Mouse (Mus musculus) intestine, postnatal 0 days (tissue): Measurements from ENCODE around the gene Zmpste24. TPM values are rescaled to one million over a fixed set of nuclear protein-coding genes. Genes with fewer than 3 reads are reported as not detected.

Experiments
- ATAC-seq: fragments of 200-750 bp; cut with Nextera tagmentation; 2 replicates; pipeline ENCODE4 v1.8.0; 2017; ENCODE audit warnings: mild to moderate bottlenecking, moderate TSS enrichment, moderate library complexity
- H3K27ac ChIP-seq: fragments of 300-500 bp; sonication (generic); 2 replicates; pipeline ENCODE4 v1.5.1; 2014; ENCODE audit warnings: mild to moderate bottlenecking, low read depth, low read length, moderate library complexity
- H3K27me3 ChIP-seq: fragments of 300-500 bp; sonication (generic); replicated peaks from 2 replicates; pipeline ENCODE4 v1.6.1; 2014; ENCODE audit warnings: low read length, mixed read lengths; ENCODE audit not compliant: control insufficient read depth, insufficient read depth
- H3K36me3 ChIP-seq: fragments of 300-500 bp; sonication (generic); 2 replicates; pipeline ENCODE4 v1.6.1; 2014; ENCODE audit warnings: mild to moderate bottlenecking, moderate library complexity; ENCODE audit not compliant: control insufficient read depth, insufficient read depth
- H3K4me1 ChIP-seq: fragments of 300-500 bp; sonication (generic); replicated peaks from 2 replicates; pipeline ENCODE4 v1.6.1; 2014; ENCODE audit warnings: antibody characterized with exemption, low read length, mixed read lengths; ENCODE audit not compliant: control insufficient read depth, insufficient read depth
- H3K4me2 ChIP-seq: fragments of 300-500 bp; sonication (generic); replicated peaks from 2 replicates; pipeline ENCODE4 v1.6.1; 2014; ENCODE audit warnings: low read depth, mild to moderate bottlenecking, moderate library complexity
- H3K4me3 ChIP-seq: fragments of 300-500 bp; sonication (generic); 2 replicates; pipeline ENCODE4 v1.5.1; 2014; ENCODE audit warnings: low read depth, low read length
- H3K9ac ChIP-seq: fragments of 300-500 bp; sonication (generic); 2 replicates; pipeline ENCODE4 v1.6.1; 2014; ENCODE audit warnings: mild to moderate bottlenecking, low read depth, low read length
- H3K9me3 ChIP-seq: fragments of 300-500 bp; sonication (generic); 2 replicates; pipeline ENCODE4 v1.6.1; 2016; ENCODE audit warnings: mixed run types; ENCODE audit not compliant: control insufficient read depth
- CTCF ChIP-seq: sonication (generic); IDR thresholded peaks from 2 replicates; pipeline ENCODE4 v1.5.1; 2016; ENCODE audit warnings: low read depth, mild to moderate bottlenecking, control low read depth, antibody characterized with exemption, moderate library complexity
- WGBS: fragments of 180-500 bp; shearing (Covaris S2); extraction: QIAGEN DNeasy Blood & Tissue Kit; methylation state at CpG from one replicate; pipeline ENCODE4 v1.1.7; 2014; 5-methylcytosine and 5-hydroxymethylcytosine counted together
- polyA plus RNA-seq: library from polyadenylated mRNA; unstranded; fragments of >200 nt; fragmentation: Nextera tagmentation; extraction: Ambion mirVana; gene quantifications from 2 replicates; pipeline ENCODE4 v1.2.1, GENCODE M21; 2015

Gene Zmpste24
- polyA plus RNA-seq, 1 experiment from 2014 or later, result 22.9 TPM

DNA sequence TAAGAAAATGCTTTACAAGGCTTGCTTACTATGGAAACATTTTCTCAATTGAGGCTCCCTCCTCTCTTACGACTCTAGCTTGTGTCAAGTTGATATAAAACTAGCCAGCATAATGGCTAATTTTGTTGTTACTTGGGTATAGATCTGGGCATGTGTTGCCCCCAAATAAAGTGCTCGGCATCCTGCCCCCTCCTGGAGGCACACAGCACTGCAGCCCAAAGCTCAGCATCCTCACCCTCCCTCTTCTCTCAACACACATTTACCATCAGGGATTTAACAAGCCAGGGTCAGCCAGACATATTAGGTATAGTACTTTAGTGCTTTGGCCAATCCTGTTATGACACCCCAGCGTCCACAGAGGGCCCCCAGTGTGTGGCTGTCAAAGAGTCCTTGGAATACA lies 41.7 kb downstream of the Zmpste24 start:
- 45% methylated on average over 3 of the region's 3 CpGs for WGBS
- no peak for ATAC-seq
- H3K9ac ChIP-seq, result no peak overlapping the region
- H3K4me1 ChIP-seq, result no peaks in the 10 kb centered on the region
- H3K27me3 ChIP-seq, result no peaks in the 10 kb centered on the region
- no peak overlapping the region for H3K4me3 ChIP-seq
- TF ChIP-seq CTCF, result peak; percentile 67
- peaks cover 13% of the 10 kb centered on the region; the same call in 1 of the 2 replicates for H3K36me3 ChIP-seq
- H3K9me3 ChIP-seq, result no peaks in the 10 kb centered on the region
- no peak overlapping the region for H3K4me2 ChIP-seq
- H3K27ac ChIP-seq, result no peak overlapping the region

DNA sequence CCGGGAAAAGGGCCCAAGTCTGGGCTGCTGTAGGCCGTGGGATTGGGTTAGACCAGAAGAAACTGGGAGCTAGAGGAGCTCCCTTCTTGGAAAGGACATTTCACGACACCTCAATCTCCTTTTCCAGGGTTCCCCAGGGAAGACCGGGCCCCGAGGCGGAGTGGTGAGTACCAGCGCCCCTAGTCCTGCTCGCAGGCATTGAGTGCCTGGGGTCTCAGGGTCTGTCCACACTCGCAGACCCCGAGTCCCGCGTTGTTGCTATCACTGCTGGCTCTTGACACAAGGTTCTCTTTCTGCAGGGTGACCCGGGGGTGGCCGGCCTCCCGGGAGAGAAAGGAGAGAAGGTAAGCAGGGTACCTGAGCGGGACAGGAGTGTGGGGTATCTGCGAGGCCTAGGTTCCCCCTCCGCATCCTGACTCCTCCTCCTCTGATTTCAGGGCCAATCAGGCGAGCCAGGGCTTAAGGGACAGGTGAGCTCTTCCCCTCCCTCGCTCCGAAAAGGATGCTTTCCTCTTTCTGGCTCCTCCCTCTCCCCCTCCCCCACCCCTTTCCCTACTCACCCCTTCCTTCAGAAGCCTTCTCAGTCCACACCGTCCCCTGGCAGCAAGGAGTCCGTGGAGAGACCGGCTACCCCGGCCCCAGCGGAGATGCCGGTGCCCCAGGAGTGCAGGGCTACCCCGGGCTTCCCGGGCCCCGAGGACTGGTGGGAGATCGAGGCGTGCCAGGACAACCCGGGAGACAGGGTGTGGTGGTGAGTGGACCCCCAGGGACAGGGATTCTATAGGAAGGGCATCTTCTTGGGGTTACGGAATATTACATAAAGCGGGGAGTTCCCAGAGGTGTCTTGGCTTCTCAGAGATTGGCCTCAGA lies 45.4 kb downstream of the Zmpste24 start:
- Histone ChIP-seq H3K9ac (no peak overlapping the region), H3K36me3 (no peaks in the 10 kb centered on the region), H3K4me1 (no peaks in the 10 kb centered on the region), H3K9me3 (no peaks in the 10 kb centered on the region), H3K27me3 (no peaks in the 10 kb centered on the region), H3K4me3 (no peak overlapping the region), H3K4me2 (no peak overlapping the region), H3K27ac (no peak overlapping the region)
- 20% methylated on average over 35 of the region's 35 CpGs for WGBS
- no peak for ATAC-seq
- no peak for TF ChIP-seq CTCF

DNA sequence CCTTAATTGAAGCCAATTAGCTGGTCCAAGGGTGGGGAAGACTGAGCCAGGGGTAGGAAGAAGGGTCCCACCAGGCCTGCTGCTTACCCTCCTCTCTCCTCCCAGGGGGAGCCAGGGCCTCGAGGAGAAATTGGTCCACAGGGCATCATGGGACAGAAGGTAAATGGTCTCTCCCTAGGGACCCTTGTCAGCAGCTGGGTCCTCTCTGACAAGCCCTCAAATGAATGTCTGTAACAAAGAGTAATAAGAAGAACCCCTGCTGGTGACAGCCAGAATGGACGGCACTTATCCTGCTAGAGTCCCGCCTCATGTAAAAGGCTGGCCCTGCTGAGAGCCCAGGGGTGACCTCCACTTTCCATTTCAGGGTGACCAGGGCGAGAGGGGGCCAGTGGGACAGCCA lies 46.2 kb downstream of the Zmpste24 start:
- 50% methylated on average over 4 of the region's 4 CpGs for WGBS

DNA sequence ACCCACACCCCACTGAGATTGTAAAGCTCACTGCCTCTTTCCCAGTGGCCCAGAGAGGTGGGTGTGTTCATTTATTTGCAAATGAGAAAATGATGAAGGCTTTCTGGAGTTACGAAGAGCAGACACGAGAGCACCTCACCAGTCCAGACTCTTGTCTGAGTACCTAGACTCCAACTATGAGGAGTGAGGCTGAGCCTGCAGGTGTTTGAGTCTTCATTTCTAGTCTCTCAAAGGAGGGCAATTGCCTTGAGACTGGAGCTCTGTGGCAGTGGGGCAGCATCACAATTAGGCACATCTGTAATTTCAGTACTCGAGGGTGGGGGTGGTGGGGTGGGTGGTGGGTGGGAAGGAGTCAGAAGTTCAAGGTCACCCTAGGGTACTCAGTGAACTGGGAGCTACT lies 55.1 kb downstream of the Zmpste24 start:
- TF ChIP-seq CTCF, result no peak
- ATAC-seq, result no peak
- Histone ChIP-seq H3K27me3 (peaks cover 21% of the 10 kb centered on the region; the same call in 1 of the 2 replicates), H3K4me2 (no peak overlapping the region), H3K4me1 (no peaks in the 10 kb centered on the region), H3K27ac (no peak overlapping the region), H3K36me3 (no peaks in the 10 kb centered on the region), H3K4me3 (no peak overlapping the region), H3K9ac (no peak overlapping the region), H3K9me3 (no peaks in the 10 kb centered on the region)
- WGBS, result 71% methylated on average over 3 of the region's 3 CpGs

More for the DNA sequence above, 46.2 kb downstream of the Zmpste24 start:
- TF ChIP-seq CTCF, result no peak
- no peak overlapping the region for H3K4me2 ChIP-seq
- no peaks in the 10 kb centered on the region for H3K9me3 ChIP-seq
- no peaks in the 10 kb centered on the region for H3K27me3 ChIP-seq
- H3K9ac ChIP-seq, result no peak overlapping the region
- H3K4me3 ChIP-seq, result no peak overlapping the region
- ATAC-seq, result no peak
- no peaks in the 10 kb centered on the region for H3K4me1 ChIP-seq
- no peaks in the 10 kb centered on the region for H3K36me3 ChIP-seq
- H3K27ac ChIP-seq, result no peak overlapping the region

- Histone ChIP-seq H3K9me3 (no peaks in the 10 kb centered on the region), H3K4me1 (no peaks in the 10 kb centered on the region), H3K4me2 (no peak overlapping the region), H3K27ac (no peak overlapping the region), H3K4me3 (no peak overlapping the region), H3K36me3 (no peaks in the 10 kb centered on the region), H3K27me3 (peaks cover 21% of the 10 kb centered on the region; the same call in 1 of the 2 replicates), H3K9ac (no peak overlapping the region)
- ATAC-seq, result no peak
- WGBS, result 83% methylated on average over 5 of the region's 5 CpGs
- no peak for TF ChIP-seq CTCF
These were observed 55.6 kb downstream of the Zmpste24 start for GRCm38 (mm10) chr4:121042472-121042871.

- ATAC-seq, result peak; percentile 48
- no peak overlapping the region for H3K9ac ChIP-seq
- 17% methylated on average over 18 of the region's 18 CpGs for WGBS
- peaks cover 21% of the 10 kb centered on the region; the same call in 1 of the 2 replicates for H3K27me3 ChIP-seq
- no peaks in the 10 kb centered on the region for H3K4me1 ChIP-seq
- peak overlapping the region; percentile 47 for H3K4me2 ChIP-seq
- no peak overlapping the region for H3K4me3 ChIP-seq
- TF ChIP-seq CTCF, result peak; percentile 81
- H3K27ac ChIP-seq, result no peak overlapping the region
- H3K9me3 ChIP-seq, result no peaks in the 10 kb centered on the region
- no peaks in the 10 kb centered on the region for H3K36me3 ChIP-seq
These were observed 57.0 kb downstream of the Zmpste24 start for GRCm38 (mm10) chr4:121040897-121041671.
